ENCODE assay signal across 30 mouse cellular contexts in genomic region chr14:89061319-89061718, GRCm38 (mm10).
A peak's percentile ranks its signal among the peaks of the same experiment; 100 is the strongest.
DNase-seq lines count a peak whose midpoint lies in the region; ATAC-seq lines count a peak whose summit lies in the region.
"Had no signal": no experiment of that assay in that cellular context is flagged by ENCODE, and none has a peak within 500 bp of the region (broad histone marks: within the 10 kb centered on the region; RNA-seq: fewer than 3 reads in every experiment).

No protein-coding gene starts in this region.

- H3K9me3 ChIP-seq in forebrain, embryonic 13.5 days (replicated peaks) = no peaks in the 10 kb centered on the region
- no peaks in the 10 kb centered on the region for H3K9me3 ChIP-seq in forebrain, embryonic 10.5 days
- no peaks in the 10 kb centered on the region for H3K9me3 ChIP-seq in midbrain, embryonic 12.5 days
- H3K9me3 ChIP-seq in midbrain, embryonic 15.5 days = no peaks in the 10 kb centered on the region
- H3K9me3 ChIP-seq: embryonic facial prominence, embryonic 15.5 days; G1E; hindbrain, embryonic 13.5 days; kidney, embryonic 15.5 days; limb, embryonic 12.5 days; liver, embryonic 15.5 days; neural tube, embryonic 12.5 days had no signal

- H3K4me2 ChIP-seq in forebrain, embryonic 13.5 days = no peak overlapping the region
- H3K4me2 ChIP-seq in midbrain, embryonic 12.5 days (replicated peaks) = no peak overlapping the region
- no peak overlapping the region for H3K4me2 ChIP-seq in midbrain, embryonic 15.5 days
- H3K4me2 ChIP-seq: embryonic facial prominence, embryonic 15.5 days; hindbrain, embryonic 13.5 days; kidney, embryonic 15.5 days; limb, embryonic 12.5 days; liver, embryonic 15.5 days; lung, embryonic 14.5 days; neural tube, embryonic 12.5 days had no signal

- H3K27ac ChIP-seq in forebrain, embryonic 13.5 days = no peak overlapping the region
- no peak overlapping the region for H3K27ac ChIP-seq in forebrain, embryonic 10.5 days
- no peak overlapping the region for H3K27ac ChIP-seq in midbrain, embryonic 12.5 days (replicated peaks)
- H3K27ac ChIP-seq in midbrain, embryonic 15.5 days = no peak overlapping the region
- H3K27ac ChIP-seq: embryonic facial prominence, embryonic 15.5 days; hindbrain, embryonic 13.5 days; kidney, embryonic 15.5 days; left cerebral cortex, adult 2 months; limb, embryonic 12.5 days; liver, embryonic 15.5 days; neural tube, embryonic 12.5 days had no signal

- no peaks in the 10 kb centered on the region for H3K36me3 ChIP-seq in forebrain, embryonic 13.5 days (ENCODE audit: poor library complexity, severe bottlenecking)
- H3K36me3 ChIP-seq in forebrain, embryonic 10.5 days (replicated peaks) = no peaks in the 10 kb centered on the region
- H3K36me3 ChIP-seq in midbrain, embryonic 12.5 days = no peaks in the 10 kb centered on the region
- no peaks in the 10 kb centered on the region for H3K36me3 ChIP-seq in midbrain, embryonic 15.5 days (replicated peaks)
- H3K36me3 ChIP-seq: embryonic facial prominence, embryonic 15.5 days; G1E; hindbrain, embryonic 13.5 days; kidney, embryonic 15.5 days; limb, embryonic 12.5 days; liver, embryonic 15.5 days; neural tube, embryonic 12.5 days had no signal

- H3K4me3 ChIP-seq in forebrain, embryonic 13.5 days = no peak overlapping the region
- H3K4me3 ChIP-seq in forebrain, embryonic 10.5 days = no peak overlapping the region
- H3K4me3 ChIP-seq in midbrain, embryonic 12.5 days = no peak overlapping the region
- no peak overlapping the region for H3K4me3 ChIP-seq in midbrain, embryonic 15.5 days
- H3K4me3 ChIP-seq: embryonic facial prominence, embryonic 15.5 days; hindbrain, embryonic 13.5 days; kidney, embryonic 15.5 days; left cerebral cortex, adult 2 months; limb, embryonic 12.5 days; liver, embryonic 15.5 days; myocyte; neural tube, embryonic 12.5 days had no signal

- peak; percentile 9 for DNase-seq in embryo, embryonic 10 days (ENCODE audit: low spot score)
- no peak for DNase-seq in embryo, embryonic 11 days
- DNase-seq in forebrain, embryonic 10.5 days (ENCODE audit: extremely low spot score, low spot score) = no peak
- DNase-seq in retina, embryonic 14.5 days (ENCODE audit: low spot score) = peak; percentile 75
- no peak for DNase-seq in left cerebral cortex, adult 11 months (ENCODE audit: low spot score)
- DNase-seq: adrenal gland, postnatal 10 days; cerebellum, adult 18-20 months; cerebellum, postnatal 10 days; gastrocnemius, postnatal 14 days; heart, postnatal 14 days; kidney, adult 18-20 months; kidney, postnatal 25 days; lung, embryonic 14.5 days; lung, postnatal 14 days; right cerebral cortex, postnatal 14 days; thymus, postnatal 4 days had no signal

- no peak overlapping the region for H3K9ac ChIP-seq in forebrain, embryonic 13.5 days
- H3K9ac ChIP-seq in midbrain, embryonic 12.5 days (replicated peaks) = no peak overlapping the region
- no peak overlapping the region for H3K9ac ChIP-seq in midbrain, embryonic 15.5 days
- H3K9ac ChIP-seq: embryonic facial prominence, embryonic 15.5 days; hindbrain, embryonic 13.5 days; kidney, embryonic 15.5 days; limb, embryonic 12.5 days; liver, embryonic 15.5 days; lung, embryonic 14.5 days; neural tube, embryonic 12.5 days had no signal

- H3K4me1 ChIP-seq in forebrain, embryonic 13.5 days = peaks cover 8% of the 10 kb centered on the region; the same call in 1 of the 2 replicates
- H3K4me1 ChIP-seq in forebrain, embryonic 10.5 days = peaks cover 52% of the 10 kb centered on the region
- H3K4me1 ChIP-seq in midbrain, embryonic 12.5 days = peaks cover 3% of the 10 kb centered on the region; the same call in 1 of the 2 replicates
- no peaks in the 10 kb centered on the region for H3K4me1 ChIP-seq in midbrain, embryonic 15.5 days
- H3K4me1 ChIP-seq: embryonic facial prominence, embryonic 15.5 days; hindbrain, embryonic 13.5 days; kidney, embryonic 15.5 days; limb, embryonic 12.5 days; liver, embryonic 15.5 days; neural tube, embryonic 12.5 days had no signal

- 8% methylated on average over 1 of the region's 1 CpGs for WGBS in forebrain, embryonic 13.5 days
- WGBS in forebrain, embryonic 10.5 days = 14% methylated on average over 1 of the region's 1 CpGs
- 33% methylated on average over 1 of the region's 1 CpGs for WGBS in midbrain, embryonic 12.5 days
- WGBS in midbrain, embryonic 15.5 days = 46% methylated on average over 1 of the region's 1 CpGs

- H3K27me3 ChIP-seq in forebrain, embryonic 13.5 days = no peaks in the 10 kb centered on the region
- no peaks in the 10 kb centered on the region for H3K27me3 ChIP-seq in forebrain, embryonic 10.5 days (ENCODE audit: poor library complexity, severe bottlenecking)
- no peaks in the 10 kb centered on the region for H3K27me3 ChIP-seq in midbrain, embryonic 12.5 days
- H3K27me3 ChIP-seq in midbrain, embryonic 15.5 days (replicated peaks) = no peaks in the 10 kb centered on the region
- H3K27me3 ChIP-seq: CH12.LX; embryonic facial prominence, embryonic 15.5 days; hindbrain, embryonic 13.5 days; kidney, embryonic 15.5 days; limb, embryonic 12.5 days; liver, embryonic 15.5 days; neural tube, embryonic 12.5 days; Patski had no signal

- 0 out of 2 replicates have a peak, but pooled peaks have one; percentile 22 for ATAC-seq in forebrain, embryonic 13.5 days
- ATAC-seq in midbrain, embryonic 12.5 days (ENCODE audit: low FRiP score, low read depth) = peak; percentile 67
- no peak for ATAC-seq in midbrain, embryonic 15.5 days (replicated peaks)
- ATAC-seq: Patski had no signal

Comparison
In these comparisons a context has a peak if more than half of its experiments do, and no peak if none do; other contexts are left out.
1. DNase-seq: peak in embryo, embryonic 10 days (single experiment) and retina, embryonic 14.5 days (single experiment); none in embryo, embryonic 11 days (single experiment), forebrain, embryonic 10.5 days (single experiment) and left cerebral cortex, adult 11 months (single experiment).